Mouse (Mus musculus) regulatory T cell (primary cell): ENCODE data around the gene Il2rg.

Source experiments
- in situ Hi-C: fragments of 300-600 bp; cut with MboI, MseI; formaldehyde crosslinking; loops from one replicate; pipeline ENCODE4 v1.15.1; 2025; ENCODE audit warnings: high pct_unique_total_duplicates

Gene Il2rg

GRCm38 (mm10) chrX:101268025-101268754, at the start of gene Il2rg:
TSS of gene Il2rg (minus strand) at chrX:101268255.
- in situ Hi-C loops: no loop called here

DNA sequence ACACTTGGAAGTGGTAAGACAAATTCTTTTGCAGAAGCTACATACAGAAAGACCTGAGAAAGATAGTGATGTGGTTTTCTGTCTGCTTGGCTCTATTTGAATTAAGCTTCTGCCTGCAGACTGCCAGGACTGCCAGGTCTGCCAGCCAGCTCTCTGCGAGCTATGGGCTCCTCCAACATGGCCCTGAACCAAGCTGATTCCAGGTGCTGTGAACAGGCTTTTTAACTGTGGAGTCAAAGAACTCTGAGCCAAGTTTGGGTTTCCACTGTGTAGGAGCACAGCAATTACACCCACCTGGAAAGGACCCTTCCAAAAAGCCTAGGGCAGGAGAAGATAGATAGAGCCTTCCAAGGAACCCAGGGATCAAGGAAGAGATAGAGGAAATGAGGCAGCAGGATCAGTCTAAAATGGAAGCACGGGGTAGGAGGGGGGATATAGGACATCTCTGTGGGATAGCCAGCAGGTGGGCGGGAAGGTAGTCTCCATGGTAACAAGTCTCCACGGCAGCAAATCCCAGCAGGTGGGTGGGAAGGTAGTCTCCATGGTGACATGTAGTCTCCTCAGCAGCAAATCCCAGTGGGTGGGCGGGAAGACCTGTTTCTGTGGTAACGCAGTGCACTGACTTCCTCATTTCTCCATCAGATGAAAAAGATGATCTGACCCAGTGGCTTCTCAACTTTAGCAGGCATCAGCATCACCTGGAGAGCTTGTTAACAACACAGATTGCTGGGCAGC, 45.7 kb upstream of the Il2rg start:
- in situ Hi-C loops: no loop called here

DNA sequence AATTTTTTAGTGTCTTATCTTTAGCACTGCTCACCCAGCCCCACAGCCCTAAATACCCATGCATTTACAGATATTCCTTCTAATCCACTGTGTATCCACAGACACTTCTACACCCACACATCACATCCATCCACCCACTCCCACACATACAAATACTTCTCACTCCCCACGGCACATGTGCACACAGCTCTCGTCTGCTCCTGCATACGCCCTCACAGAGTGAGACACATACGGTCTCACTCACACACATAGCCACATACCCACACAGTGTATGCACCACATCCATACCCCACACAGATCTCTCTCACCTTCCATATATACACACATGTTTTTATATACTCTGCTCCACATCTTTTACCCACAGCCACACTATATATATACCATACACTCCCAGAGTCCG, 41.2 kb upstream of the Il2rg start:
- in situ Hi-C loops: no loop called here

GRCm38 (mm10) chrX:101304646-101305045, 36.6 kb upstream of the Il2rg start:
- in situ Hi-C loops: no loop called here

- in situ Hi-C loops: no loop called here
Observed at GRCm38 (mm10) chrX:101301654-101302053, 33.6 kb upstream of the Il2rg start.

GRCm38 (mm10) chrX:101300427-101301030, 32.5 kb upstream of the Il2rg start:
- in situ Hi-C loops: no loop called here

GRCm38 (mm10) chrX:101299473-101300426, 31.7 kb upstream of the Il2rg start:
- in situ Hi-C loops: loop anchor here (25.0 kb wide), 1 partner anchor 1087 kb away; no protein-coding TSS in a partner anchor

DNA sequence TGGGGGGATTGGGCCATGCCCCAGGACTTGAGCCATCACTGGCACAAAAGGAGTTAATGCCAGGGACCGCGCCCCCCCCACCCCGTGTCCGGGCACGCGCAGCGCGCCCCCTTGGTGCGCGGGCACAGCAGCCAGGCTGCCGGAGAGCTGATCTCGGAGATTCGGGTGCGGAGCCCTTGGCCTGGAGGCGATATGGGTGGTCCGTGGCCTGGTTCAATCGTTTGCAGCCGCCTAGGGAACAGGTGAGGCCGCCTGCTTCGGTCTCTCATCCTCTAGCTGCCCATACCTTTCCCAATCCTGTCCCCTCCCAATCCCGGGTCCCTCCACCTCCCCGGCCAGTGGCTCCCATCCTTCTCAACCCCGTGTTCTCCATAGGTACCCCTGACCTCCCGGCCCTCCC, 31.0 kb upstream of the Il2rg start, which contains the start of gene Nlgn3:
TSS of gene Nlgn3 (plus strand) at position 114 of the 400 bp plus-strand sequence.
- in situ Hi-C loops: loop anchor here (25.0 kb wide), 1 partner anchor 1087 kb away; no protein-coding TSS in a partner anchor

DNA sequence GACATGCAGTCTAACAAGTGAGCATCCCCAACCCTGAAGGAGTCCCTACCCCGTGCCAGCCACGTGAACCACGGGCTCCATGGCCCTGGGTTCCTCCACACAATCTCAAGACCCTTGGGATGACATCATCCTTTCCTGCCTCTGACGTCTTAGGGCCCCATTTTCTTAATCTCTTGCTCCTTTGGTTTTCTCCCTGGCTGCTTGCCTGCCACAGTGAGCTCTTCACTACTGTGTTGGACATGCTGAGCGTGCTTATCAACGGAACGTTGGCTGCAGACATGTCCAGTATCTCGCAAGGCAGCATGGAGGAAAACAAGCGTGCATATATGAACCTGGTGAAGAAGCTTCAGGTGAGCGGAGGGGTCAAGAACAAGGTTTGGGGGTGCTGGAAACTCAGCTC, 22.1 kb upstream of the Il2rg start:
- in situ Hi-C loops: loop anchor here (25.0 kb wide), 1 partner anchor 1078 kb away; no protein-coding TSS in a partner anchor

DNA sequence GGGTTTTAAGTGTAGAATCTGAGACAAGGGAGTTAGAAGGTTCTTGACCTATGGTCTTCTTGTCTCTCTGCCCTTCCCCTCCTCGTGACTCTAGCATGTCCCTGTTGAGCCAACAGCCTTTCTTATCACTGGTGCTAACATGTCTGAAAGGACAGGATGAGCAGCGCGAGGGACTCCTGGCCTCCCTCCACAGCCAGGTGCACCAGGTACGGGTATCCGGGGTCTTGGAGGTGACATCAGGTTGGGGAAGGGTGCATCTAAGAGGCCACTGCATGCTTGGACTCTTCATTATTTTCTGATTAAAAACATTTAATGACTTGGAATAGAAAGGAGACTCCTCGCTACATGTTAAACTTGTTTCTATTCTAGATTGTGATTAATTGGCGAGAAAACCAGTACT, 21.0 kb upstream of the Il2rg start:
- in situ Hi-C loops: loop anchor here (25.0 kb wide), 1 partner anchor 1077 kb away; no protein-coding TSS in a partner anchor

GRCm38 (mm10) chrX:101288432-101288831, 20.4 kb upstream of the Il2rg start:
- in situ Hi-C loops: loop anchor here (25.0 kb wide), 1 partner anchor 1076 kb away; no protein-coding TSS in a partner anchor

DNA sequence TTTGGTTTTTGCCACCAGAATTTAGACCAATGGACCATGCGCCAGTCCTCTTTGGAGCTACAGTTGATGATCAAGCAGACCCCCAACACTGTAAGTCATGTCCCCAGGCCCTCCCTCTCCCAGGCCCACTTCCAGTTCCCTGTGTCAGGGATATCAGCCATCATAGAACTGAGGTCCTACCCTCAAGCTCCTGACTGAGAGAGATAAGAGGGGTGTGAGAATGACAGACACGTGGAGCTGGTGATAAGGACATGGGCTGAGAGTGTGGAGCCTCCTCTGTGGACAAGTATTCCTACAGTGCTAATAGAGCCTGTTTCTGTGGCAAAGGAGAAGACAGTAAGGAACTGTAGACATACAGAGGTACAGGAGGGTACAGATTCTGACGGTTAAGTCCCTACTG, 19.5 kb upstream of the Il2rg start:
- in situ Hi-C loops: loop anchor here (25.0 kb wide), 1 partner anchor 1075 kb away; no protein-coding TSS in a partner anchor

- in situ Hi-C loops: loop anchor here (25.0 kb wide), 1 partner anchor 1074 kb away; no protein-coding TSS in a partner anchor
Observed at GRCm38 (mm10) chrX:101285953-101286670, 18.1 kb upstream of the Il2rg start.

- in situ Hi-C loops: loop anchor here (25.0 kb wide), 1 partner anchor 1073 kb away; no protein-coding TSS in a partner anchor
Observed at GRCm38 (mm10) chrX:101285534-101285933, 17.5 kb upstream of the Il2rg start.

DNA sequence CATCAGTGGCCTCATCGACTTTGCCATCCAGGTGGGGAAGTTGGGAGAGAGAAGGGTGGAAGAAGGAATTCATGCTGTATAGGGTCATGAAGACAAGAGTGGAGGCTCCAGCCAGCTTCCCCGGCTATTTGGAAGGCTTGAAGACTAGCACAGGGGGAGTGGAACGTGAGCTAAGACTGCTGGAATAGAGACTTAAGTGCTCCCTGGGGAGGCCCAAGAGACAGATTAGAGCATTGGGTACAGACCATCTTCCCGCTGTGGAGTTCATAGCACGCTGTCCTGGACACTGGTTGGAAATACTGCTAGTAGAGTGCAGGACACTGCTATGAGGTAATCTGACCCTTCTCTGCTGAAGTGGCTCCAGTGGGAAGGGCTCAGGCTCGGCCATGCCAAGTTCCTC, 14.8 kb upstream of the Il2rg start:
- in situ Hi-C loops: loop anchor here (25.0 kb wide), 1 partner anchor 1071 kb away; no protein-coding TSS in a partner anchor

DNA sequence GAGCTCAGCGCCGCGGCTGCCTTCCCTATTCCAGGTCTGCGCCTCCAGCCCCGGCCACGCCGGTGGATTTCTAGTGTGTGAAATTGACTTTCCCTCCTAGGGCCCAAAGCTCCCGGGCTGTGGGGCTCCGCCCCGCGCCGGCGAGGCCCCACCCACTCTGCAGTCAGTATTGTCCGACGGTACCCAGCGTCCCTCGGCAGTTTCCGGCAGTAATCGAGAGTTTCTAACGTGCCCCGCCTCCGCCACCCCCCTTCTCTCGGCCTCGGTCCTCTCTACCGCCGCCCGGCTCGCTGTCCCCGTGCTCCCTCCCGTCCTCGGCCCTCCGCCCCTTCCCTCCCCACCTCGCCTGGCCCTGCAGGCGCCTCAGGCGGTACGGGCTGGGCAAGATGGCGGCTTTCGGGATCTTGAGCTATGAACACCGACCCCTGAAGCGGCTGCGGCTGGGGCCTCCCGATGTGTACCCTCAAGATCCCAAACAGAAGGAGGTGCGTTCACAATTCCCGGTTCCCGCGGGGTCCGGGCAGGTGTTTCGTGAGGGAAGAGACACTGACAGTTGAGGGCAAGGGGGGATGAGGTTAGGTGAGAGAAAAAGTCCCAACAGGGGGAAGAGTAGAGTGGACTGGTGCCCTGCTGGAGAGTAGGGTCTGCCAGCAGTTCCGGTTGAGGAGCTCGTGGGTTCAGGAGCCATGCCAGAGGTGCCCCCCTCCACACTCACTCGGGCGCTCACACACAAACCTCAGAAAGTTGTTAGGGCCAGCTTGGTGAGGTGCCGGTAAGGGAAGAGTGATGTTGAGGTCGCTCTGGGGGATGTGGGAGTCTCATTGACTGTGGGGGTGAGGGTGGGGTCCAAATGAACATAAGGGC, 6.1 kb upstream of the Il2rg start, which contains the start of gene Med12:
TSS of gene Med12 (plus strand) at position 156 of the 864 bp plus-strand sequence.
- in situ Hi-C loops: loop anchor here (10.0 kb wide), 1 partner anchor 1649 kb away; no protein-coding TSS in a partner anchor

- in situ Hi-C loops: loop anchor here (10.0 kb wide), 1 partner anchor 1649 kb away; no protein-coding TSS in a partner anchor
Observed at GRCm38 (mm10) chrX:101273410-101273809, 5.4 kb upstream of the Il2rg start.

- in situ Hi-C loops: no loop called here
Observed at GRCm38 (mm10) chrX:101268755-101269124, 685 bp upstream of the Il2rg start, which contains the start of gene Gm20489. TSS of gene Gm20489 (minus strand) at chrX:101269023.

DNA sequence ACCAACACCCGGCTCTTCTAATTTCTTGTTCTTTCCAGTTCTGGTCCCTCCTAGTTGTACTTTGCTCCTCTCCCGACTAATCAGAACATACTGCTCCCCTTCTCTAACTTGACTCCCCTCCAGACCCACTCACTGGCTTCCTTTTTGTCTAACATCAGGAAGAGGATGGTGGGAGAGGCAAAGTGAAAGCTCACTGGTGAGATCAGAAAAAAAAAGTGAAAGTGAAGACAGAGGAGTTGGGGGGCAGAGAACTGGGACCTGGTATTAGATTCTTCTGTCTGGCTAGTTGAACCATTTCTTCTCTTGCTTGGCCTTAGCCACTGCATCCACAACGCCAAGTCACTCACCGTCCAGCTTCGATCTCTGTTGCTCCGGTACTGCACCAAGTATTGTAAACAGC, 1.4 kb downstream of the Il2rg start:
- in situ Hi-C loops: no loop called here
